In the genomic region with DNA sequence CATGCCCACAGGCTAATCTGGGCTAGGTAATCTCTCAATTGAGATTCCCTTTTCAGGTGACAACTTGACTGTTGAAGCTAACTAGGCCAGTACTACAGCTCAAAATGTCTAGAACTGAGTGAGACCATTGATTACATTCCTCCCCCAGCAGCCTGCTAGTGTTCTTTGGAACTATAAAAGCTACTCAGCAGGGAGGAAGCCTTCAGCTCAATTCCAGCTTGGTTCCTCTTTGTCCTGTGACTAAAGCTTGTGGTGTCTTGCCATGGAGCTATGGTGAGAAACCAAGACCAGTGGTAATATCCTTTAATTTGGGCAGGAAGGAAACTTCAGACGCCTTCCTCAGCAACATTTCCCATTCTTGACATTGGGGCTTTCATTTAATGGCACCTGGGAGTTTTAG, we compare ENCODE assay signal across 24 mouse cellular contexts.
"Had no signal": no experiment of that assay in that cellular context is flagged by ENCODE, and none has a peak within 500 bp of the region (broad histone marks: within the 10 kb centered on the region; RNA-seq: fewer than 3 reads in every experiment).

No protein-coding gene starts in this region.

- DNase-seq: gastrocnemius, postnatal 14 days; gastrocnemius, postnatal 36 days; heart, adult 11 months; heart, adult 2 months; heart, postnatal 10 days; heart, postnatal 4 days; kidney, adult 11 months; kidney, adult 2 months; kidney, adult 9 months; kidney, postnatal 14 days; kidney, postnatal 36 days; layer of hippocampus, adult 9-11 months; layer of hippocampus, postnatal 36 days; left cerebral cortex, postnatal 4 days had no signal

- H3K4me2 ChIP-seq: heart, embryonic 12.5 days; hindbrain, embryonic 13.5 days; hindbrain, embryonic 15.5 days; kidney, embryonic 15.5 days; limb, embryonic 13.5 days; limb, embryonic 15.5 days; liver, embryonic 12.5 days had no signal

- ATAC-seq: hindbrain, postnatal 0 days; liver, embryonic 12.5 days had no signal

- H3K27me3 ChIP-seq: heart, embryonic 12.5 days; hindbrain, embryonic 13.5 days; hindbrain, embryonic 15.5 days; kidney, embryonic 15.5 days; limb, embryonic 13.5 days; limb, embryonic 15.5 days; liver, embryonic 12.5 days had no signal

- H3K4me3 ChIP-seq: heart, adult 2 months; heart, embryonic 12.5 days; hindbrain, embryonic 13.5 days; hindbrain, embryonic 15.5 days; kidney, embryonic 15.5 days; limb, embryonic 13.5 days; limb, embryonic 15.5 days; liver, embryonic 12.5 days had no signal

- H3K9me3 ChIP-seq: heart, embryonic 12.5 days; hindbrain, embryonic 13.5 days; hindbrain, embryonic 15.5 days; kidney, embryonic 15.5 days; limb, embryonic 13.5 days; limb, embryonic 15.5 days; liver, embryonic 12.5 days had no signal

- H3K36me3 ChIP-seq: heart, embryonic 12.5 days; hindbrain, embryonic 13.5 days; hindbrain, embryonic 15.5 days; kidney, embryonic 15.5 days; limb, embryonic 13.5 days; limb, embryonic 15.5 days; liver, embryonic 12.5 days had no signal

- H3K9ac ChIP-seq: heart, embryonic 12.5 days; hindbrain, embryonic 13.5 days; hindbrain, embryonic 15.5 days; kidney, embryonic 15.5 days; limb, embryonic 13.5 days; limb, embryonic 15.5 days; liver, embryonic 12.5 days; liver, embryonic 14.5 days had no signal

- H3K27ac ChIP-seq: heart, adult 2 months; hindbrain, embryonic 13.5 days; hindbrain, embryonic 15.5 days; hindbrain, postnatal 0 days; kidney, embryonic 15.5 days; kidney, postnatal 0 days; limb, embryonic 13.5 days; limb, embryonic 15.5 days; liver, embryonic 12.5 days; liver, embryonic 14.5 days had no signal

- H3K4me1 ChIP-seq: hindbrain, embryonic 13.5 days; hindbrain, embryonic 15.5 days; kidney, embryonic 15.5 days; limb, embryonic 13.5 days; limb, embryonic 15.5 days; liver, embryonic 12.5 days had no signal
